Mouse (Mus musculus): ENCODE measurements around the gene Gabra1.

Gabra1 gene

DNA sequence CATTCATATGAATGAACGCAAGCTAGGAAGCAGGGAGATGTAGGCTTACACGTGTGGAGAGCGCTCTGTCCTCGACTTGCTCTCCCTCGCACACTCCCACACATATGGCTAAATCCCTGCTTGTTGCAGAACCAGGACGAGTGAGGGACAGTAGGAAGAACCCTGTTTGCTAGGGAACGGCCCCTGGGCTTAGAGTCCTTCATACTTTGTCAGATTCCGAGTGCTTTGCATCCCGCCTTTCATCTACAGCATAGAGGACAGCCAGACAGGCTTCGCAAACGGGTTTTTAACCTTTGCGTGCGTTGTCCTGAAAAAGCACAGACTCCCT lies at the start of gene Gabra1:
Gene Gabra1, minus strand, starts transcription at position 106 of the 328 bp plus-strand sequence.
- peak; percentile 59 for DNase-seq

DNA sequence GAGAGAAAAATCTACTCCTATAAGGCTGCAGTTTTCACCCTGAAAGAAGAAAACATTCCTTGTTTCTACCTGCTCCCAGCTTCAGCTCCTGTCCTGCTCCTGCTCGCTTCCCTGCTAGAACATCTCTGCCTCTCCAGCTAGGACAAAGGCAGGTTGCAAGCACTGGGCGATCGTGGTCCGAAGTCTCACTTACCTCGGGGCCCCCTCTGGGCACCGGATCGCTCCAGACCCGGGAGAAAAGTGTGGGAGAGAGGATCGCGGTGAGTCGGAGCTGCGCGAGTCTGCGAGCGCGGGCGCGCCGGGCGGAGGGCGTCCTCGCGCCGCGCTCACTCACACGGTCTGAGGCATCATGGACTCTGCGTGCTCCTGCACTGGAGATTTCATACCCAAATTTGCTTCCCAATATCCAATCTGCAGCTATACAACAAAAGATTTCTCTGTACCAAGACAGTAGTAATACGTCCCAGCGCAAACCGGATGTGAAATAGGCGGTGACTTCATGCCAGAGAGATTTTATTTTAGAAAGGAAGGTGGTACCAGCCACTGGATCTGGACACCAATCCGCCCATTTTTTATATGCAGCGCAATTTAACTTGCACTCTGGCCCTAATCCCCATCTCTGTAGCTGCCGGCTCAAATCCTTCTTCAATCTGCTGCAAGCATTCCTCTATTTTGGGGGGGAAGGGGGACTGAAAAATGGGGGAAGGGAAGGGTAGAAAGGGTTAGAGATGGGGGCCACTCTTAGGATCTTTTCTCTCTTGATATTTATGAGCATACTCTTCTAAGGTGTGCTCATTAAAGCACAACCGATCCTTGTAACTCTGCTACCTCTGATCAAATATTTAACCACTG lies 531 bp downstream of the Gabra1 start:
- peak; percentile 68 for DNase-seq

DNA sequence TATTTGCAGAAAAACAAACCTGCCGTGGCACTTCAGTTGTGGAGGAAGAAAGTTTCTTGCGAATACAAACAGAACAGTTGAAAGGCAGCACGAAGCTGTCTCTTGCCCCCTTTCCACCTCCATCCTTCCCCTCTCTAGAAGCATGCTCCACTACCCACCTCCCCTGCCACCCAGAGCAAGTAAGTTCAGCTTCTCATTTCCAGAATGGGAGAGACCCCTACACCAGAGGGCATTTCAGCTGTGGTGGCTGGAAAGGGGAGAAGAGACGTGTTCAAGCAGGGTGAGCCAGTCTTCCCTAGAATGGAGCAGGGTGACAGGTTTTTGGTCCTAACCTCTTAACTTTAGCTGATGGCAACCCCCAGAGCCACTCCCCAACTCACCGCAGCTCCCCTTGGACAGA lies 1.3 kb downstream of the Gabra1 start:
- peak; percentile 38 for DNase-seq

DNA sequence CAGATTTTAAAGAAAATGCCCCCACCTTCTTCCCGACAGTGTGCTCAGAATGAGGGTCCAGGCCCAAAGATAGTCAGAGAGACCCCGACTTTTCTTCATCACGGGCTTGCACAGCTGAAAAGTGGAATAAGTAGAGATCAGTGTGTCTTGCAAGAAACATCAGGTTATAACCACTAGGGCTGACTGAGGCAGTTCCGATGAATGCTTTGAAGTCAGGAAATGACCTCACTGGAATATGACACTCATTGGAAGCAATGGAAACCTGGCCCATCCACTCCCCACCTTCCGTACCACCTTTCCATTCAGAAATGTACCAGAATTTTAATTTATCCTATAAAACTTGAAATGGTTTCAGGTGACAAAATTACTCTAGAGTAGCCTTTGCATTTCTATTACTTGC lies 3.2 kb downstream of the Gabra1 start:
- no peak for DNase-seq

DNA sequence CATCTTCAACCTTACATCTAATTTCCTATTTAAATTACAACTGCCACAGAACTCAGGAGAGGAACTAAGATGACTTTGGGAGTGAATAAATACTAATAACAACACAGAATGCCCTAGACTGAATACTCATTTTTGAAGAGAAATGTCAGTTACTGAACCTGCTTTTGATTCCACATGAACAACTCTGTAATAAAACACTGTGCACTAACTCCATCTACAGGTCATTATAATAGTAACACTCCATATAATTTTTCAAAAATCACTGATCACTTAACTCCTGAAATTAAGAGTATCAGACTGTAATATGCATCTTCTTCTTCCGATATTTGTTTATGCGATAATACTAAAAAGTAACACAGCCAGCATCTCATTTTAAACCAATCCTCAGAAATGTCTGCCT lies 4.4 kb downstream of the Gabra1 start:
- DNase-seq: no peak

DNA sequence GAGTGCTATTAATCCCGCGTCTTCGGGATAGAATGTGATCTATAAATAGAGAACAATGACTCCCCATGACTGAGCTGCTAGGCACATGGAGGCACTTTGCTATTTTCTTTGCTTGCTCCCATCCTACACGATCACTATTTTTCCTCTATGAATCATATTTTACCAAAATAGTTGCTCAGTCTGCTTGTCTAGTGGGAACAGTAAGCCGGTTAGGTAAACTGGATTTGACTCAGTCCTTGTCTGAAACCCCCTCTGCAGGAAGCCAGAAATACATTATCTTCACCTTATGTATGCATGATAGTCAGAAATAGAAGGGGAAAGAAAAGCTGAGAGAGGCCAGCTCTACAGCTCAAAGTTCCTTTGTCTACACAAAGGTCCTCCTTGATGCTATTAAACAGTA lies 31.3 kb downstream of the Gabra1 start:
- no peak for DNase-seq

DNA sequence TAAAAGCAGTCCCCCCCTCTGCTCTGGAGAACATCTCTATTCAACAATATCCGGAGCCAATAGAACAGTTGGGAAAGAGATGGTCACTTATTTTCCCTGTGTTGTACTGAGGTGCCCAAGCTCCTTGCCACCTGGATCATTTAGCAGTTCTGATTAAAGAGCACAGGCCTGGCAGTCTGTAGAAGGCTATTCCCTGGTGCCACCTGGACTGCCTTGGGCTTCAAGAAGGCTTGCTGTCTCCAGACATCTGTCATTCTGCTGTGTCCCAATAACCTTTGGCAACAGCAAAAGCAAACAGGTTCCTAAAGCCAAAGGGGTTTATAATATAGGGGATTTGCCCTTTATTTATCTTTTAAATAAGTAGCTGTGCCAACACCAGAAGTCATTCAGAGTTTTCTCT lies 65.8 kb downstream of the Gabra1 start:
- DNase-seq: peak; percentile 82

DNA sequence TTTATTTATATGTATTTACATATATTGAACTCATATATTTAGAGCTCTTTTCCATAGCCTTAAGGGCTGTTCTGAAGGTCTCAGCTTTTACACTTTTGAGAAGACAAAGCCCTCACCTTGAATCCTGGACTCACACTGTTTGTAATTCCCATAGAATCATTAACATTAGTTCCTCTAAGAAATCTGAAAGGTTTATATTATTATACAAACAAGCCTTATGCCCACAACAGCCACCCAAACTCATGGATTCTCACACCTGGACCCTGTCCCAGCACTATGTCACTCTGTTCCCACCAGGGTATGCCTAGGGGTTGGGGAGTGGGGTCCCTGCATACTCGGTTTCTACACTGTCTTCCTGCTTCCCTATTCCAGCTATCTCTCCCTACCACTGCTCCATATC lies 72.7 kb downstream of the Gabra1 start:
- DNase-seq: no peak

DNA sequence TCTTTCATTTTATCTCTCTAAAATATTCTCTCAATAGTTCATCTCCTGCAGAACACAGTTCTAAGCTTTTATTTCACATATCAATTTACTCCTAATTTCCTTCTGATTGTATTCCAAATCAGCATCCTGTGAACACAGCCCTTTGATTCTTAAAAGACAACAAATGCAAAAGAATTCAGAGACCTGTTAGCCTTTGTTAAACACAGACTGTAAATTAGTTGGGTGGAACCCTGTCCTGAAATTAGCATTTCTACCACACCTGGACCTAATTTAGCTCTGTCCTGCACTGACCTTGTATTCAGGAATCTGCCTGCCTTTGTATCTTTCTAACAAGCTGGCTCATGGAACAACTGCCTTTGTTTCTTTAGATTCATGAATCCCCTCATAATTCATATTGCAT lies 73.1 kb downstream of the Gabra1 start:
- DNase-seq: no peak

DNA sequence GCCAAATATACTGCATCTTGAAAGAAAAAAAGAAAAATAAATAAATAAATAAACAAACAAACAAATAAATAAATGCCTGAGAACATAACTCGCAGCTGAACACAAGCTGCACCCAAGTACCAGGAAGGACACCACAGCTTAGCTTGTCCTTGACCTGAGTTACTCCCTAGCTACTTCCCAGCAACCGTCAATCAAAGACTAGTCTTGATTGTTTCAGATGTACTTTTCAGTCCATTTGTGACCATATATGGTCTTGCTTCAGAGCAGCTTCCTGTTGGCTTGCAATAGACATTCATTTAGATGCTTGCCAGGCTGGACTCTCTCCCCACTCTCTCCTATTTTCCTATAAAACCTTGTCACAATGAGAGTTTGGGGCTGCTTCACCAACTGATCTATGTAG lies 87.2 kb downstream of the Gabra1 start:
- no peak for DNase-seq

Data from cerebellum, adult 11-12 months (tissue).